Comparison of ENCODE assay signal across 8 mouse cellular contexts in the genomic region with DNA sequence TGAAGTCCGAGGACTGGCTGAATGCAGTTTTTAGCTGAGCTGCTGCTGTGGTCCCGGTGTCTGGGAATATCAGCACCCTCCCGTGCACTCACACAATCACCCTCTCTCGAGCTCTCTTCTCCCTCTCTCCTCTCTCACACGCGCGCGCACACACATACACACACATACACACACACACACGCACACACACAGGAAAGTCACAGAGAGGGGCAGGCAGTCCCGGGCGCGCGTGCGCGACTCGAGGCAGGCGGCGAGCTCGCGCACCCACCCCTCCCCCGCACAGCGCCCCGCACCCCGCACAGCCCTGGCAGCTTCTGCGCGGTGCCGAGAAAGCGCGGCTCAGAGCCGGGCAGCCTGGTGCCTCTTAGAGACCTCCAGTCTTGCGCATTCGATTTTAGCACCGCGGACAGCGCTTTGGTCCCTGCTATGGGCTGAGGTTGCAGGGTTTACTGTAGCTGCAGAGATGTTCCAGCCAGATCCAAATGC. TPM values are rescaled to one million over a fixed set of nuclear protein-coding genes. Genes with fewer than 3 reads are reported as not detected.
DNase-seq lines count a peak whose midpoint lies in the region; ATAC-seq lines count a peak whose summit lies in the region.

Gene Gria2 (minus strand): TSS at position 240 of the 486 bp plus-strand sequence.

- H3K9ac ChIP-seq in hindbrain, embryonic 16.5 days (ENCODE audit: low read depth, low read length) = peak within 1 kb of the TSS; percentile 72

- under 1% methylated on average over 35 of the region's 35 CpGs for WGBS in hindbrain, embryonic 16.5 days
- under 1% methylated on average over 35 of the region's 35 CpGs for WGBS in midbrain, embryonic 10.5 days

- H3K4me3 ChIP-seq in hindbrain, embryonic 16.5 days (ENCODE audit: low read length) = peak within 1 kb of the TSS; percentile 59
- peak within 1 kb of the TSS; percentile 66 for H3K4me3 ChIP-seq in midbrain, embryonic 10.5 days

- H3K9me3 ChIP-seq in hindbrain, embryonic 16.5 days (ENCODE audit: control insufficient read depth, low read length) = no peaks in the 10 kb centered on the region
- no peaks in the 10 kb centered on the region for H3K9me3 ChIP-seq in midbrain, embryonic 10.5 days (replicated peaks)

- H3K27ac ChIP-seq in hindbrain, embryonic 16.5 days (ENCODE audit: low read depth, low read length) = peak within 1 kb of the TSS; percentile 93
- peak within 1 kb of the TSS; percentile 78 for H3K27ac ChIP-seq in midbrain, embryonic 10.5 days (replicated peaks)

- peak within 1 kb of the TSS; percentile 76 for H3K4me2 ChIP-seq in hindbrain, embryonic 16.5 days (ENCODE audit: low read length)

- ATAC-seq in hindbrain, embryonic 16.5 days = peak; percentile 96
- no peak for ATAC-seq in activated CD4-positive, CD25-positive, alpha-beta regulatory T cell, adult 4 months

- peak; percentile 87 for DNase-seq in ZHBTc4 (ENCODE audit: low read depth, low spot score)
- DNase-seq in cerebellum, adult 9-11 months = peak; percentile 93
- DNase-seq in frontal cortex, postnatal 10 days (ENCODE audit: low spot score in 2 of 2) = peak; percentile 89
- DNase-seq in left cerebral cortex, adult 18-20 months (ENCODE audit: low spot score in 2 of 2) = peak; percentile 84 to 93
- peak; percentile 76 for DNase-seq in midbrain, embryonic 10.5 days (ENCODE audit: low spot score)
- peak; percentile 8 to 15 for DNase-seq in spleen, postnatal 14 days (ENCODE audit: low spot score in 2 of 2)

- H3K27me3 ChIP-seq in hindbrain, embryonic 16.5 days (replicated peaks; ENCODE audit: control insufficient read depth, insufficient read depth, low read length) = no peaks in the 10 kb centered on the region
- peaks cover 43% of the 10 kb centered on the region for H3K27me3 ChIP-seq in midbrain, embryonic 10.5 days (ENCODE audit: low read depth, poor library complexity, severe bottlenecking)

- peaks cover 8% of the 10 kb centered on the region for H3K4me1 ChIP-seq in hindbrain, embryonic 16.5 days (ENCODE audit: control insufficient read depth, insufficient read depth, low read depth, low read length)
- peaks cover 30% of the 10 kb centered on the region for H3K4me1 ChIP-seq in midbrain, embryonic 10.5 days

- no peaks in the 10 kb centered on the region for H3K36me3 ChIP-seq in hindbrain, embryonic 16.5 days (ENCODE audit: control insufficient read depth, insufficient read depth, low read length)
- no peaks in the 10 kb centered on the region for H3K36me3 ChIP-seq in midbrain, embryonic 10.5 days

RNA-seq across cellular contexts. Expression of gene Gria2, which starts in this region (rescaled TPM):
- polyA plus RNA-seq in hindbrain, embryonic 16.5 days (2015; fragmentation: Nextera tagmentation; extraction: Ambion mirVana) = 186 and 187 TPM in 2 replicates
- total RNA-seq in left cerebral cortex, adult 18-20 months (2021) = 100 to 1,000 TPM; 480 to 502 TPM
- 2.2 and 7.3 TPM in 2 replicates for polyA plus RNA-seq in midbrain, embryonic 10.5 days (2016; fragmentation: Nextera tagmentation; extraction: Ambion mirVana)
- under 1 TPM in 1 of 2 experiments, not detected in 1; 0.09 TPM for polyA plus RNA-seq in activated CD4-positive, CD25-positive, alpha-beta regulatory T cell, adult 4 months (2017; shearing (Covaris generic))

Comparison
In these comparisons a context has a peak if more than half of its experiments do, and no peak if none do; other contexts are left out.
1. RNA of gene Gria2 (polyA plus RNA-seq): 186 to 187 TPM in hindbrain, embryonic 16.5 days; 2.2 to 7.3 TPM in midbrain, embryonic 10.5 days and 0.09 TPM in activated CD4-positive, CD25-positive, alpha-beta regulatory T cell, adult 4 months; every median in the first group is over 10 times any median in the second.
2. DNase-seq: peak in every context shown above with its lines; median percentile 93 in cerebellum, adult 9-11 months; 89 in frontal cortex, postnatal 10 days; 88 in left cerebral cortex, adult 18-20 months; 87 in ZHBTc4; 76 in midbrain, embryonic 10.5 days; 12 in spleen, postnatal 14 days.